Mouse (Mus musculus): ENCODE measurements around the gene Fgf22.
A peak's percentile ranks its signal among the peaks of the same experiment; 100 is the strongest.

The Fgf22 gene

GRCm38 (mm10) chr10:79754856-79755516 lies at the start of gene Fgf22:
TSS of gene Fgf22 (plus strand) at chr10:79755076.
- no peak for DNase-seq (ENCODE audit: low read depth, low spot score)

GRCm38 (mm10) chr10:79705951-79706350 lies 48.9 kb upstream of the Fgf22 start:
- DNase-seq (ENCODE audit: low read depth, low spot score): no peak

GRCm38 (mm10) chr10:79706406-79707094 lies 48.3 kb upstream of the Fgf22 start:
- DNase-seq (ENCODE audit: low read depth, low spot score): peak; percentile 89

GRCm38 (mm10) chr10:79707162-79707561 lies 47.7 kb upstream of the Fgf22 start:
- DNase-seq (ENCODE audit: low read depth, low spot score): peak; percentile 74

GRCm38 (mm10) chr10:79707759-79708158 lies 47.1 kb upstream of the Fgf22 start:
- no peak for DNase-seq (ENCODE audit: low read depth, low spot score)

- DNase-seq (ENCODE audit: low read depth, low spot score): no peak
Observed at GRCm38 (mm10) chr10:79708668-79709067, 46.2 kb upstream of the Fgf22 start.

GRCm38 (mm10) chr10:79709307-79709706 lies 45.6 kb upstream of the Fgf22 start:
- DNase-seq (ENCODE audit: low read depth, low spot score): no peak

- no peak for DNase-seq (ENCODE audit: low read depth, low spot score)
Observed at GRCm38 (mm10) chr10:79712029-79712428, 42.8 kb upstream of the Fgf22 start.

GRCm38 (mm10) chr10:79712499-79713126 lies 42.3 kb upstream of the Fgf22 start:
- DNase-seq (ENCODE audit: low read depth, low spot score): peak; percentile 79

GRCm38 (mm10) chr10:79713163-79713562 lies 41.7 kb upstream of the Fgf22 start:
- no peak for DNase-seq (ENCODE audit: low read depth, low spot score)

GRCm38 (mm10) chr10:79714996-79715395 lies 39.9 kb upstream of the Fgf22 start:
- DNase-seq (ENCODE audit: low read depth, low spot score): no peak

- no peak for DNase-seq (ENCODE audit: low read depth, low spot score)
Observed at GRCm38 (mm10) chr10:79716254-79716987, 38.5 kb upstream of the Fgf22 start, which contains the start of gene Hcn2. TSS of gene Hcn2 (plus strand) at chr10:79716634.

GRCm38 (mm10) chr10:79716988-79717355 lies 37.9 kb upstream of the Fgf22 start:
- no peak for DNase-seq (ENCODE audit: low read depth, low spot score)

GRCm38 (mm10) chr10:79717640-79718357 lies 37.1 kb upstream of the Fgf22 start:
- DNase-seq (ENCODE audit: low read depth, low spot score): no peak

- no peak for DNase-seq (ENCODE audit: low read depth, low spot score)
Observed at GRCm38 (mm10) chr10:79721089-79721488, 33.8 kb upstream of the Fgf22 start.

- no peak for DNase-seq (ENCODE audit: low read depth, low spot score)
Observed at GRCm38 (mm10) chr10:79723047-79723446, 31.8 kb upstream of the Fgf22 start.

GRCm38 (mm10) chr10:79723692-79724091 lies 31.2 kb upstream of the Fgf22 start:
- no peak for DNase-seq (ENCODE audit: low read depth, low spot score)

GRCm38 (mm10) chr10:79726090-79726489 lies 28.8 kb upstream of the Fgf22 start:
- DNase-seq (ENCODE audit: low read depth, low spot score): peak; percentile 85

GRCm38 (mm10) chr10:79728323-79729249 lies 26.3 kb upstream of the Fgf22 start:
- peak; percentile 71 for DNase-seq (ENCODE audit: low read depth, low spot score)

- DNase-seq (ENCODE audit: low read depth, low spot score): peak; percentile 73
Observed at GRCm38 (mm10) chr10:79729357-79729965, 25.4 kb upstream of the Fgf22 start.

Measured in skeletal muscle tissue, adult 2 months (tissue).